Mouse (Mus musculus) ES-E14 (cell line): ENCODE results near the gene Ace3. TPM values are rescaled to one million over a fixed set of nuclear protein-coding genes. Genes with fewer than 3 reads are reported as not detected.

Experiments
- DNase-seq: peaks from one replicate; pipeline ENCODE4 v3.0.0-alpha.2; 2013; ENCODE audit warnings: low read depth, low spot score
- H3K27ac ChIP-seq: 2 replicates; pipeline ENCODE4 v1.5.1; 2012; ENCODE audit warnings: low read depth, mild to moderate bottlenecking, low read length, moderate library complexity, mixed read lengths; ENCODE audit not compliant: poor library complexity, insufficient read depth, severe bottlenecking
- H3K36me3 ChIP-seq: 2 replicates; pipeline ENCODE4 v1.6.1; 2012; ENCODE audit warnings: mild to moderate bottlenecking, low read length, moderate library complexity, mixed read lengths; ENCODE audit not compliant: control insufficient read depth, poor library complexity, insufficient read depth, severe bottlenecking
- H3K4me1 ChIP-seq, 2 experiments: fragments of 150-350 bp in 1 of 2; sonication (generic) in 1 of 2; 2 replicates each; pipeline ENCODE4 v1.6.1; 2012; ENCODE audit warnings: low read length in 2 of 2, mild to moderate bottlenecking in 1 of 2, mixed read lengths in 1 of 2; ENCODE audit not compliant: control insufficient read depth in 2 of 2, insufficient read depth in 2 of 2, poor library complexity in 1 of 2
- H3K4me3 ChIP-seq, 2 experiments: fragments of 150-350 bp in 1 of 2; sonication (generic) in 1 of 2; 2 replicates each; pipeline ENCODE4 v1.5.1; 2012; ENCODE audit warnings: low read length in 2 of 2, low read depth in 1 of 2, mild to moderate bottlenecking in 1 of 2, mixed read lengths in 1 of 2; ENCODE audit not compliant: insufficient read depth in 1 of 2, poor library complexity in 1 of 2, severe bottlenecking in 1 of 2
- H3K9ac ChIP-seq: 2 replicates; pipeline ENCODE4 v1.6.1; 2012; ENCODE audit warnings: low read depth, mild to moderate bottlenecking, low read length, mixed read lengths; ENCODE audit not compliant: poor library complexity, insufficient read depth, severe bottlenecking
- H3K9me3 ChIP-seq: fragments of 150-350 bp; sonication (generic); 2 replicates; pipeline ENCODE4 v1.6.1; 2012; ENCODE audit warnings: low read depth, mild to moderate bottlenecking, low read length; ENCODE audit not compliant: control insufficient read depth, insufficient read depth
- CHD2 ChIP-seq: IDR thresholded peaks from 2 replicates; pipeline ENCODE4 v1.6.1; 2014; ENCODE audit warnings: mild to moderate bottlenecking, low read depth, low read length, inconsistent platforms
- HCFC1 ChIP-seq: IDR thresholded peaks from 2 replicates; pipeline ENCODE4 v1.6.1; 2012; ENCODE audit warnings: low read length, inconsistent platforms, borderline replicate concordance; ENCODE audit not compliant: insufficient read depth
- MAFK ChIP-seq: IDR thresholded peaks from 2 replicates; pipeline ENCODE4 v1.6.1; 2014; ENCODE audit warnings: mild to moderate bottlenecking, low read depth, low read length, inconsistent platforms; ENCODE audit not compliant: insufficient read depth
- ZC3H11A ChIP-seq: IDR thresholded peaks from 2 replicates; pipeline ENCODE4 v1.6.1; 2012; ENCODE audit warnings: low read depth, mild to moderate bottlenecking, inconsistent platforms, low read length, borderline replicate concordance
- ZNF384 ChIP-seq: IDR thresholded peaks from 2 replicates; pipeline ENCODE4 v1.6.1; 2012; ENCODE audit warnings: low read depth, low read length, inconsistent platforms
- in situ Hi-C, 2 experiments: fragments of 600-800 bp; cut with MboI; formaldehyde crosslinking; loops; one replicate each; pipeline ENCODE4 v1.15.1; 2025; ENCODE audit warnings: low sequenced_read_pairs in 2 of 2, inconsistent platforms in 1 of 2; ENCODE audit not compliant: unreplicated experiment in 2 of 2
- total RNA-seq: library from RNA; depleted of rRNA; stranded (reverse); fragments of 300-350 nt; gene quantifications from 2 replicates; pipeline ENCODE4 v1.2.3, GENCODE M21; 2012

Gene Ace3
- total RNA-seq, 1 experiment: not detected

GRCm38 (mm10) chr11:105966288-105966687, 28.2 kb upstream of the Ace3 start:
- Histone ChIP-seq H3K9me3 (no peaks in the 10 kb centered on the region), H3K36me3 (no peaks in the 10 kb centered on the region), H3K27ac (no peak overlapping the region), H3K4me3 (no peak overlapping the region), H3K9ac (no peak overlapping the region), H3K4me1 (peaks cover 0 to 11% of the 10 kb centered on the region in 2 experiments; a peak in 1 of 4 replicates)
- in situ Hi-C loops: no loop called here
- DNase-seq: no peak
- TF ChIP-seq ZC3H11A (no peak), ZNF384 (no peak), MAFK (no peak), HCFC1 (no peak), CHD2 (no peak)

GRCm38 (mm10) chr11:105967741-105968574, 26.5 kb upstream of the Ace3 start, which contains the start of gene Ace:
TSS of gene Ace (plus strand) at chr11:105967945.
- no peak for TF ChIP-seq MAFK
- 0 out of 2 replicates have a peak, but pooled peaks have one; percentile 19 for TF ChIP-seq HCFC1
- H3K9ac ChIP-seq: peak within 1 kb of the TSS; percentile 46
- H3K27ac ChIP-seq: no peak within 1 kb of the TSS
- peaks cover 0 to 13% of the 10 kb centered on the region in 2 experiments; a peak in 1 of 4 replicates for H3K4me1 ChIP-seq
- in situ Hi-C loops: no loop called here
- DNase-seq: no peak
- no peaks in the 10 kb centered on the region for H3K9me3 ChIP-seq
- peak within 1 kb of the TSS; percentile 69 to 86 for H3K4me3 ChIP-seq
- no peaks in the 10 kb centered on the region for H3K36me3 ChIP-seq

GRCm38 (mm10) chr11:105968948-105969347, 25.5 kb upstream of the Ace3 start:
- Histone ChIP-seq H3K9me3 (no peaks in the 10 kb centered on the region), H3K4me1 (peaks cover 0 to 13% of the 10 kb centered on the region in 2 experiments; a peak in 1 of 4 replicates), H3K9ac (no peak overlapping the region), H3K36me3 (no peaks in the 10 kb centered on the region), H3K4me3 (no peak overlapping the region), H3K27ac (no peak overlapping the region)
- no peak for TF ChIP-seq CHD2
- no peak for TF ChIP-seq HCFC1
- TF ChIP-seq ZNF384: no peak
- TF ChIP-seq MAFK: no peak
- TF ChIP-seq ZC3H11A: no peak
- in situ Hi-C loops: no loop called here
- no peak for DNase-seq

- Histone ChIP-seq H3K9ac (no peak overlapping the region), H3K4me1 (peaks cover 0 to 13% of the 10 kb centered on the region in 2 experiments; a peak in 1 of 4 replicates), H3K9me3 (no peaks in the 10 kb centered on the region), H3K36me3 (no peaks in the 10 kb centered on the region), H3K4me3 (no peak overlapping the region), H3K27ac (no peak overlapping the region)
- TF ChIP-seq HCFC1 (no peak), CHD2 (no peak), MAFK (no peak)
- in situ Hi-C loops: no loop called here
- no peak for DNase-seq
These were observed 25.0 kb upstream of the Ace3 start for GRCm38 (mm10) chr11:105969516-105969915.

- Histone ChIP-seq H3K4me3 (no peak overlapping the region), H3K27ac (no peak overlapping the region), H3K9ac (no peak overlapping the region), H3K4me1 (peaks cover 0 to 2% of the 10 kb centered on the region in 2 experiments; a peak in 1 of 4 replicates), H3K36me3 (no peaks in the 10 kb centered on the region), H3K9me3 (no peaks in the 10 kb centered on the region)
- TF ChIP-seq HCFC1: no peak
- TF ChIP-seq CHD2: no peak
- no peak for TF ChIP-seq ZNF384
- TF ChIP-seq MAFK: no peak
- TF ChIP-seq ZC3H11A: no peak
- DNase-seq: no peak
- in situ Hi-C loops: no loop called here
These were observed 19.9 kb upstream of the Ace3 start for GRCm38 (mm10) chr11:105974593-105974992.
